Mouse (Mus musculus): Measurements from ENCODE around the gene Lpin2.
A peak's percentile ranks its signal among the peaks of the same experiment; 100 is the strongest.

Lpin2 gene

DNA sequence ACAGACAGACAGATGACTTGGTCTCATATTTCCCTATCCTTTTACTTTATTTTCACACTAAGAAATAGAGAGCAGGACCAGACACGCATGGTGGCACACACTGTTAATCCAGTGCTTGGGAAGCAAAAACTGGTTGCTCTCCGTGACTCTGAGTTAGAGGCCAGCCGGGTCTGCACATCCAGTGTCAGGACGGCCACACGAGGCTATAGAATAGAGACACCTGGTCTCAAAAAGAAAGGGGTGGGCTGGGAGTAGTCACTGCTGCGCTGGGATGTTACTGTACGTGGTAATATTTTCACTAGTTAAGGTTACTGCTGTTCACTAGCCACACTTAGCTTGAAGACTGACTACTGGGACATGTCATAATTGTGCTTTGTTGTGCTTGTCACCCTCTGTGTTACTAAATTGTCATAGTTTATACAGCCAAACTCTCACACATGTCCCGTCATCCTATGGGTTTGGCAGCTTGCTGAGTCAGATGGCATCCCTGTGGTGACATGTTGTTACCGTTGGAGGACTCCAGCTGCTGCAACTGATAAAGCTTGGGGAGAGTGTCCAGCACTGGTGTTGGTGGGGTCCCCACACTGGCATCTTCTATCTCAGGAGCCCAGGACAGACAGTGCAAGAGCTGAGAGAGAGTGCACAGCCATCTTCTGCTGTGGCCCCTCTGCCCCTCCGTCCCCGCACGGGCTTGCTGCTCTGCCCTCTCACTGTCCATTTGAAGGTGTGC lies 53.0 kb downstream of the Lpin2 start:
- no peak for DNase-seq

DNA sequence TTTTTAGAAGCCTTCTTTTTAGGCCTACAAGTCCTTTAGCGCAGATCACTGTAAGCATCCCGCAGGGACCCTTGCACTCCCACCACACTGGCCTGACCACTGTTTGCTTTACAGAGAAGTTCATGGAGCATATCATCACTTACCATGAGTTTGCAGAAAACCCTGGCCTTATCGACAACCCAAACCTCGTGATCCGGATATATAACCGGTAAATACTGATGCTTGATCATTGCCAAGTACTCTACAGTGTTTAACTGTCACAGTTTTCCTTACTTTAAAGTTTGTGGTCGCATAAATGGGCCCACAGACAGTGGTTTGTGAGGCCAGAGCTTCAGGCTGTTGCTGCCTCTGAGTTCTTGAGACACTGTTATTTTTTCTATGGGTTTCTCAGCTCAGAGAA lies 56.1 kb downstream of the Lpin2 start:
- DNase-seq = no peak

DNA sequence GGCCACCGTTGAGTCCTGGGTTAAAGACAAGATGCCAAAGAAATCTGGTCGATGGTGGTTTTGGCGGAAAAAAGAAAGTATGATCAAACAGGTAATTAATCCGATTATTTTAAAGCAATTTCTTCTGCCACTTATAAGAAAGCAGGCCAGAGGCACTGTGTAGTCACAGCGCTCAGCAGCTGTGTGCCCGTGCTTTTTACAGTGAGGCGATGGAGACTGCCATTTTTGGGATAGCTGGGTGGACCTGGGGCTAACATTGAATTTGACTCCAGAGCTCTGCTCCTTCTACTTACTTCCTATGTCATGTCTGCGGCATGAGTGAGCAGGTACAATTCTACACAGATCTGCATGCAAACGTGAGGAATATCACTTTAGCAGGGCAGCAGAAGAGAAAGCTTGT lies 58.5 kb downstream of the Lpin2 start:
- DNase-seq = no peak

DNA sequence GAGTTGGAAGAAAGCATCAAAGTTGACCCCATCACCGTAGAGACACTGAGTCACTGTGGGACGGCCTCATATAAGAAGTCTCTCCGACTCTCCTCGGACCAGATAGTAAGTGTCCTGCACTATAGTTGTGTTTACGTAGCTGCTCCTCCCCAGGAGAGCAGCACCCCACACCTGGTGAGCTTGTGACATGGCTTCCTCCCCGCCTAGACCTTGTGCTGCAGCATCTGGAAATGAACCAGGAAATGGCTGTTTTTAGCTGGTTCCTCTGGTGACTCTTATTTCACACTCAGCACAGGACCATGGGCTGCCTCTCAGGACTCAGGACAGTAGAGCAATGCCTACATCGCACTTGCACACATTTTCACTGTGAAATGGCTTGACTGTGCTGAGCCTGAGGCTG lies 60.3 kb downstream of the Lpin2 start:
- no peak for DNase-seq

DNA sequence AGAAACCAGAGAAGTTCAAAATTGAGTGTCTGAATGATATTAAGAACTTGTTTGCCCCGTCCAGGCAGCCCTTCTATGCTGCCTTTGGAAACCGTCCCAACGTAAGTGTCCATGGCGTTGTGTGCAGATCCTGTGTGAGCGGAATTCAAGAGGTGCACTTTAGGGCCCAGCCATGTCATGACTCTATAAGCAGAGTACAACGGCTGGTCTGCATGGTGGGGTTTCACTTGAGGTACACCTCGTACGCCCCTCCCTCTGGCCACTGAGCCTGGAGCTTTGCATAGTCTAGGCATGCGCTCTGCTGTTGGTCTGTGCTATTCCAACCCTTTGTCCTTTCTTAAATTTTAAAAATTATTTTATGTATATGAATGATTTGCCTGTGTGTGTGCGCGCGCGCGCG lies 62.8 kb downstream of the Lpin2 start:
- no peak for DNase-seq

DNA sequence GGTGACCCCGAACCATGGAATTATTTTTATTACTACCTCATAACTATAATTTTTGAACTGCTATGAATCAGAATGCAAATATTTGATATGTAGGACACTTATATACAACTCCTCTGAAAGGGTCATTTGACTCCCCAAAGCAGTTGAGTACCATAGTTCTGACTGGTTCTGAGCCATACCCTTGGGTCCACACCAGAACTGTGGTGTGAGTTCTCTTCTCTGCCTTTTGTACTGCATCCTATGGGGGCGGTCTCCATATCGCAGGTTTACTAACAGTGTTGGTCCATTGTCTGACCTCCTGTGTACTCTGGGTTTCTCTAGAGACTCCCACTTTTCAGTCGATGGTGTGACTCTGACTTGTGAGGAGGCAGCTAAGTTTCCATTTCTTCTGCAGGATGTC lies 63.7 kb downstream of the Lpin2 start:
- DNase-seq = no peak

DNA sequence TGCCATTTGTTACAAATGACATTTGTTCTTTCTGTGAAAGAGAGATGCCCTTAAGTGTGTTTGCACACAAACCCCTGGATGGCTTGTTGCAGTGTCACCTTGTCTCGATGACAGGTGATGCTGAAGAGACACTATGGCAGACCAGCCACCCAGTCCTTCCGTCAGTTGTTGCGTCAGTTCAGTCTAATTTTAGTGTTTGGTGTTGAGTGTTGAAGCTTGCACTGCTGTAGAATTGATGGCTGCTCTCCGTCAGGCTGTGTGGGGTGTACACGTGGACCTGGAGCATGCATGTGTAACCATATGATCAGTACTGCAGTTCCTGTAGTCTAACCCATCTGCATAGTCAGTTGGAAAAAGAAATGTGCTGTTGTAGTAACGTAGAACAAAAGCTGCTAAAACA lies 66.6 kb downstream of the Lpin2 start:
- no peak for DNase-seq

DNA sequence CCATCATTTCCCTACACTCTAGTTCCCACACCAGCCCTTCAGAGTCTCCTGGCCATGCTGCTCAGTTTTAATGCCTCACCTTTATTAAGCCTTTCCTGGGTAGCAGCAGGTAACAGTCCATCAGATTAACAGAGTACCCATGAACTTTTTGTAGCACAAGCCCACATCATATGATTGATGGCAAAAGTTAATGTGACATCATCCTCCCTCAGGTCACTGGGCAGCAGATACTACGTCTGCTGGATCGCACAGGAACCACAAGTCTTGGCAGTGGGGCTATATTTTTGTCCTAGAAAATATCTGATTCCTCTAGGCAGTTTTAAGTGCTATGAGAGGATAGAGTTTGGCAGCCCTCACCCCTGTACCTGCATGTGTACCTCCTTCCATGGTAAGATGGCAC lies 67.7 kb downstream of the Lpin2 start:
- DNase-seq = no peak

DNA sequence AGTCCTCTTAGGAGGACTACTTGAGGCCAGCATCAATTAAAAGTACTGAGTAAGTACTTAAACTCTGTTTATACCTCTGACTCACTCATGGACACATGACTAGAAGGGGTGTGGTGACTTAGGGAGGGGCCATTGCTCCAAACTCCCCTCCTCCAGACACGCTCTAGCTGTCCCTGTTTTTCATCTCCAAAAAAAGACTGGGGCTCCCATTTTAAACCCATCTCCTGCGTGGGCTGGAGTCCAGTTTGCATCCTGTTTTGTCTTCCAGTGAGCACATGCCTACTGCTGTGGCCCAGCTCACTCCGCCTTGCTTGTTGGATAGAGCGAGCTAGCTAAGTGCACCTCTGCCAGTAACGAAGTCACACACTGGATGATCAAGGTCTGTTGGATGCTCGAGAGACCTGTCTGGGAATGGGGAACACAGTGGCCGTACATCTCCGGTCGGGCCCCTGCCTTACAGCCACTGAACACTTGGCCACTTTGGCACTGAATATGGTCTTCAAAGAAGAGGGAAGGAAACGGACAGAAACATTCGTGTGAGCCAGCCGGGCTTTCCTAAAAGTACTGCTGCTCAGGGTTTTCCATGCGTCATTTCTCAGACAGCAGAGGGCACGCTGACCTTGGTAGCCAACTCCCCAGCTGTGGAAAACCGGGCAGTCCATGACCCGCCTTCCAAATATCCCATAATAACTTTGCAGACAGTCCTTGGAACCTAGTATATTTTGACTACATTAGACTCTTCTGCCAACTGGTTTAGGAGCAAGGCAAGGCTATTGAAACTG lies 68.7 kb downstream of the Lpin2 start:
- DNase-seq = no peak

DNA sequence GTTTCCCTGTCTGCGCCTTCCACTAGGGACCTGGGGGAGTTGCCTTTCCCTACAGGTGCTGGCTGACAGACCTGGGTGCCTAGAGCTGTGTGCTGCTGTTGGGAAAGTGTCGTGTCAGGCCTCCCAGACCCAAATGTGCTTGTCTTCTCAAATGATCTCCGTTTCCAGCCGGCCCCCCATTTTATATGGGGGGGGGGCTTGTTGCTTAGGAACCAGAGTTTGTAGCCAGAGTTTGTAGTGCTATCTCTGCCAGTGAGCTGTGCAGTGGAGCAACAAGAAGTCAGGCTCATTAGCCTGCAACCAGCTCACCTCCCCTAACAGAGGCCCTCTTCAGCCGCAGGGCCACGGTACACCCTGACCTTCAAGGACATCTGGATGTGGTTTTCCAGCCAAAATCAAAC lies 69.2 kb downstream of the Lpin2 start:
- DNase-seq = no peak

DNA sequence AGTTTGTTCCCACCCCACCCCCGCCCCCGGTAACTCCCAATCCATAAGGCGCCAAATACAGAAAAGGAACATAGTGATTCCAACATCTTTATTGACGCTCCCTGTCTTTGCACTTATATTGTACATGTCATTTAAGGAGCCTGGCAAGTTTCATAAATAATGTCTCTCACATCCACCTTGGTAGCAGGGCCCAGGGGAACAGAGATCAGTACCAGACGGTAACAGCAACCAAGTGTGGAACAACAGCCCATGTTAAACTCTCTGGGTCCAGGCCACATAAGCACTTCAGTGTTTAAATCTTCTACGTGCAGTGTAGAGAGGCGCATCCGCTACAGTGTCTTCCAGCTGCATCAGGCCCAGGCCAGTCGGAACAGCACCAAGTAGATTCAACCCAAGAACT lies 69.7 kb downstream of the Lpin2 start:
- no peak for DNase-seq

DNA sequence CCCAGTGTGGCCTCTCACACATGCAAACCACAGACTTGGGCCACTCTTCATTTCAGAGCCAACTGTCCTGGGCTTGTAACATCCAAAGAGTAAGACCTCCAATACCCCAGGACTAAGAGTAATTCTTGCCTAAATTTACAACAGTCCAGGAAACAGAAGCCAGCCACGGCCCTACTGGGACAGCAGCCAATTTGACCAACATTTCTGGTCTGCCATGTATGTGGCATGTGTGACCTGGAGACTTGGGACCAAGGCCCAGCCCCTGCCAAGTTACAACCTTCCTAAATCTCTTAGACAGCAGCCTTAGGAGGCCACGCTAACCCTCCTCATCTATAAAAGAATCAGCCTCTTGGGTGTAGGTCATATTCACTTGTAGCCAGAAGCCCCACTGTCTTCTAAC lies 71.0 kb downstream of the Lpin2 start:
- no peak for DNase-seq

DNA sequence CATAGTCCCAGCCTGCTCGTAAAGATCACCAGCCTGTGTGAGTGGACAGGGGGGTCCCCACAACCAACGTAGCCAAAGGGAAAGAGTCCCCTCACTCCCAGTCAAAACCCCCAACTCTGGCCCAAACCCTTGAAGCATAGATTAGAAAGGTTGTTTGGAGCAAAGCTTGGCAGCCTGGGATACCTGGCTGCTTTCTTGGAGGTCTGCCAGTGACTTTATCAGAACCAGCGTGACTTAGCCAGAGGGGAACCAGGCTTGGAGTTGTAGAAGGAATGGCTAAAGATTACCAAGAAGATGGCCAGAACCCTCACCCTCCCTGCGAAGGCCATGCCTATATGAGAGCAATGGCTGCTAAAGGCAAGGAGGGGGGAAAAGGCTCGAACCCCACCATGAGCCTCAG lies 71.7 kb downstream of the Lpin2 start:
- no peak for DNase-seq

DNA sequence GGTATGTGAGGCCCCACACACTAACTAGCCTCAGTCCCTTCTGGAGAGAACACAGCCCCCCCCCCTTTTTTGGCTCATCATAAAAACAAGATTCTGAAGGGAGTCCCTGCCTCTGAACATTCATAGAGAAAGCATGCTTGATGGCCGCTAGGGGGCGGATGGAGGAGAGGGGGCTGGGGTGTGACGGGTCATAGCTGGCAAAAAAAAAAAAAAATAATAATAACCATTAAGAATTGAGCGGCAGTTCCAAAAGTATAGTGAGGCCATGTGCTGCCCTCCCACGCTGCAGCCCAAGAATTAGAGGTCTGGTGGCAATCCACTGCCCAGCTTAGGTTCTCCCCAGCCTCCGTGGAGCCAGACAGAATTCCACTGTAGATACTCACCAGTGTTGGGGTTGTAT lies 72.4 kb downstream of the Lpin2 start:
- DNase-seq = peak in 1 of 2 experiments; percentile 59

DNA sequence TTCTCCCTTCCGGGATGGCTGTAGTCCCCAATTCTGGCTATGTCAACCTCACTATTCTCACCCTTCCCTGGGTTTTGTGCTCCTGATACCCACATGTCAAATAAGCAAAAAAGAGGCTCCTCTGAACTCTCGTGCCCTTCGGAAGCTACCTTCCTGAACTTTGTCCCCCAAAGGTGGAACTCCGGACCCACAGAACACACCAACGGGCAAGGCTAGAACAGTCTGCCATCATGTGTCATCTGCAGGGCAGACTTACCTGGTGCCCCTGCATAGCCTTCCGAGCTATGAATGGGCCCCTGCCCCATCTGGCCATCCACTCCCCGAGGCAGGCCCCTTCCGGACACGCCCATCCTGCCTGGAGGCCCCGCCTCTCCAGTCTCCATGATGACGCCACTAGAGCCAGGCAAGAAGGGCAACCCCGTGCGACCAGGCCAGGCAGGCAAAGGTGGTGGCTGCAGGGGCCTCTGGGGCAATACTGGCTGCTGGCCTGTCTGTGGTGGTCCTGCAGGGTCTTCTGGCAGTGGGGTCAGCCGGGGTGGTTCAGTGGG lies 73.8 kb downstream of the Lpin2 start:
- no peak for DNase-seq

DNA sequence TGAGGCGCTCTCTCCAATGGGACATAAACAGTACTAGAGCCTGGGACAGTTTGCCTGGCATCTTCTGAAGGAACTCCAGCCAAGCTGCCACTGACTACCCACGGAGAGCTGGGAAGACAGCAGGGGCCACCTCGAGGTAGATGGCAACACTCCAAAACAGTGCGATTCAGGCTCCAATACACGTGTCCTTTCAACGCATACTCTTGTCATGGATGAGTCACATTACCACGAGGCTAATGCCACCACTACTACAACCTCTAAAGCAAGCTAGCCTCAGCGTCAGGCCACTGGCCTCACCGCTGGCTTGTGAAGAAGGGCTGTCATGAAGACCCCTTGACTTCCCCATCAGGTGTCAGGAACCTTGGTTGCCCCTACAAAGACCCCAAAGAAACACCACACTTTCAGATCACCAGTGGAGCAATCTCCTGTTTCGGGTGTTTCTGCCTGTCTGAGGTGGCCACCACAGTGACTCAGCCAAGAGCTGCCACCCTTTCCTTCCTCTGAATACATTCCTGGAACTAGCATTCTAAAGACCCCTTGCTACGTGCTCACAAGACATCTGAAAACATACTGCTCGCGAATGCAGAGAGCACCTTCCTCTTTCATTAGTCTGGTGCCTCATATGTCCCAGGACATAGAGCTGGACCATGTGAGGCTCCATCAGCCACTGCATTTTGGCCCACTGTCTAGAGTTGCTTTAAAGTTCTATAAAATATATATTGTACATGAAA lies 74.6 kb downstream of the Lpin2 start:
- no peak for DNase-seq

DNA sequence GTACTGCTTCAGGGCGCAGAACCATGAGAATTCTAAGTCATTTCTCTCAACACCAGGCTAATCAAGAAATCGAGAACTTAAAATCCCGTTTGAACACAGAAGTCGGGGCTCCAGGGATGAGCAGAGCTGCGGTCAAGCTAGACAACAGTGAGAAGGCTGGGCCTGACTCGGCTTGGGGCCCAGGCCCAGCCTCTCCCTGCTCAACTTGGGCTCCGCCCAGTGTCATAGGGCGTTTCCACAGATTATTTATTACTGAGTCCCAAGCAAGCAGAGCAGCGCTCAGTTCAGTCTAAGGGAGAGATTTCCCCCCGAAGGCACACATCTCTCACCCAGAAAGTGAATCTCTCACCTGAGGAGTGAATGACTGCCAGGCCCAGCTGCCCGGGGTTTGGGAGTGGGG lies 77.4 kb downstream of the Lpin2 start:
- peak; percentile 54 to 59 for DNase-seq

DNA sequence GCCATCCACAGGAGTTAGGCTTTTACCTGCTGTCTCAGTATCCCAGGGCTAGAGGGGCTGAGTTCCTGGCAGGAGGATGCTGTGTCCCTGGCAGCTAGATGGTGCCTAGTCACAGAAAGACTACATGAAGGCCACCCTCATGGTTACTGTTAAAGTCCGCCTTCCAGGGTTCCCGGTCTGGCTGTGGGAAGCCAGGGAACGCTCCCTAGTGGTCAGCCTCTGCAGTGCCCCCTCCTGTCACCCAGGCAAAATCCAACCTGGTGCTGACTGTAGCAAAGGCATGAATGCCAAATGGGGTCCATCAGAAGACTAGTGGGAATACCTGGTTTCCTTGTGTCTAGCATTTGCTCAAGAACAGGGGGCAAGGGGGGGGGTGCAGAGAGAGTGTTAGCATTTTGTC lies 78.3 kb downstream of the Lpin2 start:
- DNase-seq = no peak

DNA sequence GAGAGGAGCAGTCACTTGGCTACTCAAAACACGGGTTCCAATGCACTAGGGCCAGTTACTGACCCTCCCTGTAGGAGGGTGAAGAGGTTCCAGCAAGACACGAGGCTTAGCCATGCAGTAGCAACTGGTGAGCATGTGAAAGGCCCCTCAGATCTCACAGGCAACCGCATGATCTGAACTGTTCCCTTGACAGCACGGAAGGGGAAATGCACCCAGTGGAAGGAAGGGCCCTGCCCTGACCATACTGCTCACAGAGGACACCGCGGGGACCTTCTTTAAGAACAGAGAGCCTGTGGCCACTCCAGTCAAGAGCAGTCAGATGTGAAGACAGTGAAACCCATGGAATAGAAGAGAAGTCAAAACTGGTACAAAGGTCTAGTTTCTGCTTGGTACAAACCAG lies 80.8 kb downstream of the Lpin2 start:
- no peak for DNase-seq

DNA sequence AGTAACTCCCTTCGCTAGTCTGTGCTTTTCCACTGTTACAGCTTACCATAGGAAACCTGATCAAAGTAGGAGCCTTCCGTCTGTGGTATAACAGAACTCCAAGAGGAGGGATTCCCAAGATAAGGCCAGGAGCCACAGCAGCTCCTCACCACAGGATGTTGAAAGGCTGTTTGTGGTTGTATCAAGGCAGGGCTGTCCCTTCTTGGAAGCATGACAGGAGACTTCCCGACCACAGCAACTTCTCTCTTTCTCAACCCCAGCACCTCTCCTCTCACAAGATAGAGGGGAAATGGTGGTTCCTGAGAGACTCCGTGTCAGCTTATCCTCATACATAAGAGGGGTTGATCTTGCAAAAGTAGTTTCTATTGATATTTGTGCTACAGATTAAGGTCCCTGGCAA lies 82.4 kb downstream of the Lpin2 start:
- DNase-seq = no peak

DNA sequence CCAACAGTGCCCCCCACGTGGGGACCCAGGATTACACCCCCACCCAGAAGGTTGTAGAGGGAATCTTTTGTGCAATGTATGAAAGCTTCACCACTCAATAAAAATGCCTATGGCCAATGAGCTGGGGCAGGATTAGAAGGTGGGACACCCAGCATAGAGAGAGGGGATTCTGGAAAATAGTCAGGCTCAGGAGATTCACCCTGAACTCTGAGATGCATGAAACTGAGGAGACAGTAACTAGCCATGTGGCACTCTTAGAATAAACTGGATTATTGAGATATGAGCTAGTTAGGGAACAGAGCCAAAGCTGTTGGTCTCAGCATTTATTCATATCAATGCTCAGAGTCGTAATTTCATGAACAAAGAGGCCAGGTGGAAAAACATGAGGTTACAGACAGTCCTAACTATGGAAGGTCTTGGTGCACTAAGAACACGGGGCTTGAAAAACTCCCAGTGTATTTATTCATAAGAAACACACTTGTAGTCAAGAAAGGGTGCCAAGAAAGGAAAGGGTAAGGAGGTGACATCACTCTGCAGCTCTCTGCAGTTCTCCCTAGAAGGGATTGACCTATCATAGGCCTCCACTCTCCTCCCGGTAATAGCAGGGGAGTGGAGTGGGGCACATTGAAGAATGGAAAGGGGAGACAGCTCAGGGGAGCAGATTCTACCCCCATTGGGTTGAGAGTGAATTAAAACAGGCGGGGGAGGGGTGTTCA lies 83.1 kb downstream of the Lpin2 start:
- DNase-seq = no peak

DNA sequence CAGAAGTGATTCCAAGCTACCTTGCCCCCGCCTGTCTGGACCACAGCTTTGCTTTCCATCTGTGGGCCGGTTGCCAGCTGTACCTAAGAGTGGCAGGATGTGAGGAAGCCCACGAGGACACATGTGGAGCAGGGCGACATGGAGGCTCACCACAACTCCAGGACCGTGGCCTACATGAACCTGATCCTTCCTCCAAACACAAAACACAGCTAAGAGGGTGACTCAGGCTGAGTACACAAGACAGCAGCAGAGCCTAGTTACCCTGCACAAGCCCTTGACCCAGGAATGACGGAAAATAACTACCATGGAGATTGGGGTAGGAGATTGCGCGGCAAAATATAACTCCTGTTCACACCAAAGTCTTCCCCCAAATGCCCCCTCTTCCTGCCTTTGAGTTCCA lies 85.0 kb downstream of the Lpin2 start:
- DNase-seq = no peak

DNA sequence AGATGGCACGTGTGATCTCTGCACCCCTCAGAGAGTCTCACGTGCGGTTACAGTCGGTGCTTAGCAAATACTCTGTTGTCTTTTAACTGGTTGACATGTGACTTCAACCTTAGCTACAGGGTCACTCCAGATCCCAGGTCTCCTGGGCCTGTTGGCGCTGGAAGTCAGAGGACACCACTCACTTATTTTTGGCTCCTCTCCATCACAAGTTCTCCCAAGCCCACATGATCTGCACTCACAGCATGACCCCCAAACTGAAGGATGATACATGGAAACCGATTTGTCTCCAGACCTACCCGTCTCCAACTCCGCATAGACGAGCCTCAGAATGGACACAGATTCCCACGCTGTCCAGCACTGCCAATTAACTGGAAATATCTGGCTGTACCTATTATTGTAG lies 85.8 kb downstream of the Lpin2 start:
- DNase-seq = no peak
